Mouse (Mus musculus) megakaryocyte, embryonic 14.5 days (primary cell): ENCODE measurements around the gene Ccdc126. TPM values are rescaled to one million over a fixed set of nuclear protein-coding genes. Genes with fewer than 3 reads are reported as not detected.
A peak's percentile ranks its signal among the peaks of the same experiment; 100 is the strongest.

Experiments
- H3K27me3 ChIP-seq: replicated peaks from 2 replicates; pipeline ENCODE3; 2012; ENCODE audit warnings: inconsistent platforms
- H3K36me3 ChIP-seq: replicated peaks from 2 replicates; pipeline ENCODE3; 2012; ENCODE audit warnings: low read length, inconsistent platforms, mixed read lengths
- H3K4me1 ChIP-seq: 2 replicates; pipeline ENCODE4 v1.6.1; 2012; ENCODE audit warnings: inconsistent platforms
- H3K4me3 ChIP-seq: replicated peaks from 2 replicates; pipeline ENCODE3; 2012; ENCODE audit warnings: moderate library complexity, mild to moderate bottlenecking, inconsistent platforms
- H3K9me3 ChIP-seq: 2 replicates; pipeline ENCODE4 v1.6.1; 2012; ENCODE audit warnings: inconsistent platforms
- FLI1 ChIP-seq: IDR thresholded peaks from 2 replicates; pipeline ENCODE4 v1.6.1; 2012; ENCODE audit warnings: low read length, inconsistent platforms, mixed read lengths
- GATA1 ChIP-seq: IDR thresholded peaks from 3 replicates; pipeline ENCODE4 v1.6.1; 2012; ENCODE audit warnings: mixed read lengths, low read length, inconsistent platforms, borderline replicate concordance
- polyA plus RNA-seq: library from polyadenylated mRNA; stranded (reverse); fragments of >175 nt; gene quantifications from 2 replicates; pipeline ENCODE4 v1.2.3, GENCODE M21; 2012; ENCODE audit warnings: low replicate concordance; ENCODE audit not compliant: insufficient read depth

Gene Ccdc126
- polyA plus RNA-seq, 1 experiment = 0.92 TPM

DNA sequence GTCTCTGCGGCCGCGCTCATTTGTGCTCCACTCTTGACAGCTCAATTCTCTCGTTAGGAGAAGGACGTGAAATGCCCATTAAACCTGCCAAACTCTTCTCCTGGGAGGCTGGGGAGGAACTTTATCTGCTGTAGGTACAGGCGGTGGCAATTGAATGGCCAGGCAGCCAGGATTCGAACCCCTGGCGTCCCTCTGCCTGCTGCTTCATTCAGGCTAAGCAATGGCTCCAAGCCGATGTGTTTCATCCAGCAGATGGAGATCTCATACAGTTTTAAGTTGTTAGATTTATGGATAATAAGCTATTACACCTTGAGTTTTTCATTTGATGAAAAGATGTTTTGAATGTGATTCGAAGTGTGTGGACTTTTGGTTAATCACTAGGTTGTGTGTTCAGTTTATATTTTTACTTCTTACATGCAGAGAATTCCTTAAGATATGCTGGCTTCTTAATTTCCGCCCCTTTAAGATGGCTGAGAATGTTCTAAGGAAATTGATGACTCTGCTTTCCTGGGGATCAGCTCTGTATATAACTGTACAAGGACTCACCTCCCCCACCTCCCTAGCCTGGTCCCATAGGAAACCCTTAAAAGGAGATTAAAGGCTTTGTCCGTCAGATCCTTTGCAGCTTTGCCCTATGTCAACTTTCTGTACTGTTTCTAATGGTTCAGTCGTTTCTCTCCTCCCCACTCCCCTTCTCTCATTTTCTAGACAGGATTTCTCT is 681 bp downstream of the Ccdc126 start:
- TF ChIP-seq FLI1 (no peak), GATA1 (no peak)
- peak overlapping the region; percentile 95 for H3K4me3 ChIP-seq
- H3K4me1 ChIP-seq = peaks cover 46% of the 10 kb centered on the region
- H3K9me3 ChIP-seq = no peaks in the 10 kb centered on the region
- no peaks in the 10 kb centered on the region for H3K27me3 ChIP-seq
- no peaks in the 10 kb centered on the region for H3K36me3 ChIP-seq

DNA sequence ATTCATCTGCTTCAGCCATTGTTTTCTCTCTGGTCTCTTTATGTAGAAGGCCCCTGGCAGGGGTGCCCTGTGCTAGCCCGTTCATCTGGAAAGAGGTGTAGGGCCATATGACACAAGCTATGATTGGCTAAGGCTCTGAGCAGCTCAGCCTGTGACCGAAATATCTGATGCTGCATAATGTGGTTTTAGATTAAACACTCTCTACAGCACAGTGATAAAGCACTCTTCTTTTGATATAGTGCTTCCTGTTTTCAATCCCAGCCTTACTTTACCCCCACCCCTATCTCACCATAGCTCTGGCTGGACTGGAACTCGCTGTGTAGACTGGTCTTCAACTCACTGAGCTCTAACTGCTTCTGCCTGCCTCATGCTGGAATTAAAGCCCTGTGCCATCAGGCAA is 2.3 kb downstream of the Ccdc126 start:
- no peaks in the 10 kb centered on the region for H3K27me3 ChIP-seq
- H3K9me3 ChIP-seq = no peaks in the 10 kb centered on the region
- TF ChIP-seq FLI1 (no peak), GATA1 (no peak)
- H3K4me3 ChIP-seq = peak overlapping the region; percentile 18
- no peaks in the 10 kb centered on the region for H3K36me3 ChIP-seq
- peaks cover 46% of the 10 kb centered on the region for H3K4me1 ChIP-seq

DNA sequence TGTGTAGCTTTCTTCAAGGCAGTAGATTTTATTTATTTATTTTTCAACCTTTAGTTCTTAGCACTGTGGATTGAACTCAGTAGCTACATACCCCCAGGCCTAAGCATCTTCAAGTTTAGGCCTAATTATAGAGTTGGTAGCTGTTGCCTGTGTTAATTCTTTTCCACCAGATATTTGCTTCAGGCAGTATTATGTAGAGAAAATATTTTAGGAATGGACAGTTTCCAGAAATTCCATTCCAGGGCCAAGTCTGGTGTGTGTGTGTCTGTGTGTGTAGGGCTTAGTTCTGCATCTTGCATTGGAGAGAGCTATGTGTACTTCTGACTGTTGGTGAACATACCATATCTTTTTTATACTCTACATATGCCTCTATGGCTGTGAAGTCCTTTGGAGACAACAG is 3.0 kb downstream of the Ccdc126 start:
- TF ChIP-seq FLI1 (no peak), GATA1 (no peak)
- peaks cover 46% of the 10 kb centered on the region for H3K4me1 ChIP-seq
- no peak overlapping the region for H3K4me3 ChIP-seq
- H3K36me3 ChIP-seq = no peaks in the 10 kb centered on the region
- H3K27me3 ChIP-seq = no peaks in the 10 kb centered on the region
- no peaks in the 10 kb centered on the region for H3K9me3 ChIP-seq

DNA sequence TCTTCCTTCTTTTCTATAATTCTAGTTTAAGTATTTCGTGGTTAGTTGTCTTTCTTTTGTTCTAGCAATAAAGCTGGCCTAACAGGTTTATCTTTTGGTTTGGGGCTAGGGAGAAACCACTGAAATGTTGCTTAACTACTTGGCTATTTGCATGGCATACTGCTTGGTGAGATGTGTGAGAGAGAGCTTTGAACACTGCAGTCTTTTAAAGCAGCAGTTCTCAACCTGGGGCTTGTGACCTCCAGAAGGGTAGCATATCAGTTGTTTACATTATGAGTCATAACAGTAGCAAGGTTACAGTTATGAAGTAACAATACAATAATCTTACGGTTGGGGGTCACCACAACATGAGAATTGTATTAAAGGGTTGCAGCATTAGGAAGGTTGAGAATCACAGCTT is 3.9 kb downstream of the Ccdc126 start:
- peaks cover 46% of the 10 kb centered on the region for H3K4me1 ChIP-seq
- no peak for TF ChIP-seq GATA1
- TF ChIP-seq FLI1 = no peak
- no peaks in the 10 kb centered on the region for H3K27me3 ChIP-seq
- H3K36me3 ChIP-seq = no peaks in the 10 kb centered on the region
- H3K9me3 ChIP-seq = no peaks in the 10 kb centered on the region
- H3K4me3 ChIP-seq = no peak overlapping the region

DNA sequence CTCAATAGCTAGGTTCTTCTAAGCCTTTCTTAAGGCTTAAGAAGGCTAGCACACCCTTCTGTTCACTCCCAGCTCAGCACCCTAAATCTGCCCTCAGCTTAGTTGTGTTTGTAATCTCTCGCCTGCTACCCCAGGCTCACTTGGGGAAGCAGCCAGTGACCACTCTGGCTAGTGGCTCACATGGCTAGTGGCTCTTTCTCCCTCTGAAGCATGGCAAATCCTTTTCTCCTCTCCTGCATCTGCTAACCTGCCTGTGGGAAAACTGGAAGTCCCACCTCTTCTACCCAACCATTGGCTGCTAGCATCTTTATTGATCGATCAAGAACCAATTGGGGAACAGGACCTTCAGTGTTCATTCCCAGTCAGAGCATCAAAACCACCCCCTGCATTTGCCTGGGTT is 5.5 kb downstream of the Ccdc126 start:
- TF ChIP-seq GATA1 (no peak), FLI1 (no peak)
- H3K36me3 ChIP-seq = no peaks in the 10 kb centered on the region

DNA sequence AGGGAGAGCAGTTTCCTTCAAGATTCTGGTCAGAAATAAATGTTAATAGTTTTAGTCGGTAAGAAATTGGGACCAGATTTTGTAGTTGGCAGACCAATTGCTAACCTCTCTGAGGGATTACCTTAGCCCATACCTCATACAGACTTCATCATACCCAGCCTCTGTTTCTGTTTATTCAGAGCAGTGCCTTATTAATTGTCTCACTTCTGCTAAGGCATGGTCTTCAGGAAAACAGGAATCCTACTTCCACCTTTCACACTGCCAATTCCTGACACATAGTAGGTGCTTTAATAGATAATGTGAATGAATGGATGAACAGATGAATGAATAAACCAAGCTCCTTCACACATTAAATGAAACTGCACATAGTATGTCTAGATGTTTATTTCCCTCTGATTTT is 6.2 kb downstream of the Ccdc126 start:
- no peaks in the 10 kb centered on the region for H3K27me3 ChIP-seq
- no peak for TF ChIP-seq GATA1
- no peak for TF ChIP-seq FLI1
- H3K4me1 ChIP-seq = peaks cover 37% of the 10 kb centered on the region
- H3K36me3 ChIP-seq = no peaks in the 10 kb centered on the region
- H3K4me3 ChIP-seq = no peak overlapping the region
- H3K9me3 ChIP-seq = no peaks in the 10 kb centered on the region

More for the DNA sequence above, 5.5 kb downstream of the Ccdc126 start:
- H3K4me1 ChIP-seq = peaks cover 45% of the 10 kb centered on the region
- H3K9me3 ChIP-seq = no peaks in the 10 kb centered on the region
- H3K4me3 ChIP-seq = no peak overlapping the region
- H3K27me3 ChIP-seq = no peaks in the 10 kb centered on the region

DNA sequence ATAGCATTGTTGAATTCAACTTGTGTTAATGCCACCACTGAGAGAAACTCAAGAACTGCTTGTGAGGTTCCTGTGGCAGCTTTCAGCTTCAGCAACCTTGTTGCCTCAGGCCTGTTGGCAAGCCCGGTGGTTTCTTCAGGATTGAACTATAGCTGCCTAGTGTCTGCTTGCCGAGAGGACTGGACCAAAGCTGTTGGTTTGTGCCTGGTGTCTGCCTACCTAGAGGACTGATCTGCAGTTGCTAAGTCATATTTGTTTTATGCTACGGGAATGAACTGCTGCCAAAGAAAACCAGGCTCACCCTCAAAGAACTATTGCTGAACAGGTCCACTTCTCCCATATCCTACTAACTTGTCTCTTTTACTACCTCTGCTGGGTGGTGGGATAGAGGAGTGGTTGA is 7.8 kb downstream of the Ccdc126 start:
- H3K36me3 ChIP-seq = no peaks in the 10 kb centered on the region
- H3K9me3 ChIP-seq = no peaks in the 10 kb centered on the region
- TF ChIP-seq FLI1 (no peak), GATA1 (no peak)
- H3K4me1 ChIP-seq = peaks cover 30% of the 10 kb centered on the region
- H3K4me3 ChIP-seq = no peak overlapping the region
- no peaks in the 10 kb centered on the region for H3K27me3 ChIP-seq

DNA sequence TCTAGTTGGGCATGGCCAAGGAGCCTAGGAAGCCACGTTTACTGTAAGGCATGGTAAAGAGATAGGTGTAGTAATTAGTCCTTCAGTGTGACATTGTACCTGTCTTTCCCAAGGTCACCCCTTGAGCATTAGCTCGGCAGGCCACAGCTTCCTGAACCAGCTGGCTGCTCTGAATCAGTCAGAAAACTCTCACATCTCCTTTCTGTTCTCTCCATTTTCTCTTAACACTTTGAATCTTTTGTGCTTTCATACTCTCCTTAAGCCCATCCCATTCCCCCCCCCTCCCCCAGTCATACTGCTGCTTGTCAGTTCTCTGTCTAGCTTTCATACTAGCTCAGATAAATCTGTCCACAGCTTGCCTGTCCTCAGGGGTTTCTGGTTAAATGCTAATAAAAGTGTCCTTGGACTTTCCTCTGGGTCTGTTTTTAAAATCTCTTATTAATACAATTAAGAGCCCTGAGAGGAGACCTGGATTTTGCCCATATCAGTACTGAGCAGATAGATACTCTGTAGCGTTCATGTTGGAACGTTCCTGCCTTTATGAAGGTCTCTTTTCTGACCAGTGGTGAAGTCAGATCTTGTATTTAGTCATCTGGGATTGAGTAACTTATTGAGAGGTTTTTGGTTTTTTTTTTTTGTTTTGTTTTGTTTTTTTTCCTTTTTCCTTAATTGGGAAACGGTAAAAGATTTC is 12.4 kb downstream of the Ccdc126 start:
- Histone ChIP-seq H3K9me3 (no peaks in the 10 kb centered on the region), H3K4me3 (no peak overlapping the region), H3K4me1 (peaks cover 6% of the 10 kb centered on the region; the same call in 1 of the 2 replicates), H3K27me3 (no peaks in the 10 kb centered on the region), H3K36me3 (peaks cover 25% of the 10 kb centered on the region)
- TF ChIP-seq GATA1 = no peak

DNA sequence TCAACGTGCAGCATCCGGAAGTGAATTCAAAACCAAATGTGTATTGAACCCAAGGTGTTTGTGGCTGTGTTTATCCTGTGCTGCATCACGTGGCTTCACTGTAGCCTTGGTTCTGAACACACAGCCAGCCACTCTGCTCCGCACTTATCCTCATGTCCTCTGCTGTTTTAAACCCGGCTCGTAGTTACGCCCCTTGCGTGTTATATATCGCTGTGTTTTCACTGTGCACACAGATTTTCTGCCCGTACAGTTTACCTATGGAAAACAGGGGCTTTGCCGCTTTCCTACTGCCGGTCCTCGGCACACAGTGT is 12.9 kb downstream of the Ccdc126 start:
- Histone ChIP-seq H3K36me3 (peaks cover 26% of the 10 kb centered on the region), H3K4me1 (peaks cover 6% of the 10 kb centered on the region; the same call in 1 of the 2 replicates), H3K27me3 (no peaks in the 10 kb centered on the region), H3K9me3 (no peaks in the 10 kb centered on the region), H3K4me3 (no peak overlapping the region)
- TF ChIP-seq GATA1 = no peak
- no peak for TF ChIP-seq FLI1

DNA sequence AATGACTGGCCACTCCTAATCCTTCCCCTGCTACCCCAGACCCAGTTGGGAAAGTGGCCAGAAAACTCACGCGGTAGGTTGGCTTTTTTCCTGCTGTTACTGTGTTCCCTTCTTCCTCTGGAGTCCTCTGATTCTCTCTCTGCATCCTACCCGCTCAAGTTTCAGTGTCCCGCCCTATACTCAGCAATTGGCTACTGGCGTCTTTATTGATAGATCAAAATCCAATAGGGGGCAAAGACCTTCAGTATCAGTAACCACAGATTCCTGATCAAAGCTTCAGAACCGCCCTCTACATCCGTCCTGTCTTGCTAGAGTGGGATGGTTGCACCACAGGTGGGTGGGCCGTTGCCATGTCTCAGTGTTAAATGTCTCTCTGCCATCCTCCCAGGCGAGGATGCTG is 19.5 kb downstream of the Ccdc126 start:
- Histone ChIP-seq H3K9me3 (no peaks in the 10 kb centered on the region), H3K4me1 (peaks cover 11% of the 10 kb centered on the region), H3K4me3 (no peak overlapping the region), H3K27me3 (no peaks in the 10 kb centered on the region), H3K36me3 (peaks cover 49% of the 10 kb centered on the region)
- no peak for TF ChIP-seq FLI1
- no peak for TF ChIP-seq GATA1
